Mouse (Mus musculus): ENCODE measurements around the gene Omg.

GRCm38 (mm10) chr11:79504506-79504905 lies 622 bp upstream of the Omg start:
- TF ChIP-seq CTCF (IDR thresholded peaks at IDR 0.05; ENCODE audit: extremely low read depth, insufficient read depth, low read length) (no peak), POLR2A (IDR thresholded peaks at IDR 0.05; ENCODE audit: extremely low read depth, insufficient read depth, low read length) (no peak)

Measured in cortical plate, adult 2 months (tissue).